Mouse (Mus musculus) natural killer cell, adult 2 months (primary cell): ENCODE results near the gene Tbcb.
"Not testable (repeated sequence)": the region's sequence is repeated elsewhere in the genome, so short reads cannot be mapped to it uniquely, and the experiment has no call there.

ENCODE experiments used
- DNase-seq, 2 experiments: peaks; one replicate each; pipeline ENCODE4 v3.0.0; 2022; ENCODE audit warnings: low spot score in 2 of 2

The Tbcb gene

DNA sequence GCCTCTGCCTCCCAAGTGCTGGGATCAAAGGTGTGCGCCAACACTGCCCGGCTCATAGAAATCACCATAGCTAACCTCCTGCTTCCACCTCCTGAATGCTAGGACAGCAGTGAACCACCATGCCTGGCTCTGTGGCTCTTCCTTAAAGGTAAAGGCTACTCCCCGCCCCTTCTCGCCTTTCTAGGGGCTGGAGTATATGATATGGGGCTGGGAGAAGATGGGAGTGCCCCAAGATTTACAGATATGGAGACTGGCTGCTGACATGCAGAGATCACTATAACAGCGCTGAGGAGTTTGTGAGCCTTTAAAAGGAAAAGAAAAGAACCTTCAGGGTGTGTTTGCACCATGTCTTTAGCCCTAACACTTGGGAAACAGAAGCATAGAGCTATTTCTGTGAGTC is 9.9 kb downstream of the Tbcb start:
- no peak for DNase-seq

DNA sequence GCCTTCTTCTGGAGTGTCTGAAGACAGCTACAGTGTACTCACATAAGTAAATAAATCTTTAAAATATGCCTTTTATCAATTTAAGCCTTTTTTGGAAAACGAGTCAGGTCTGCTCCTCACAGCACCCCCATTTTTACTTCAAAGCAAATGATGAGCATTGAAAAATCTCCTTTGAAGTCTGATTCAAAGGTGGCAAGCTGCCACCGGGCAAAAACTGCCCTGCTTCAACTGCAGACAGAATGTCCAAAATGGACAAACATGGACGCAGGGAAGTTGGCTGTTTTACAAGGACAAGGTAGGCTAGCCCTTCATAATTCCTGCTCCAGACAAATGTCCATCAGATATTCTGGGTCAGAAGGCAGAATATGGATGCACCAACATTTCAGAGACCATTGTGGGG is 10.6 kb downstream of the Tbcb start:
- DNase-seq = no peak

DNA sequence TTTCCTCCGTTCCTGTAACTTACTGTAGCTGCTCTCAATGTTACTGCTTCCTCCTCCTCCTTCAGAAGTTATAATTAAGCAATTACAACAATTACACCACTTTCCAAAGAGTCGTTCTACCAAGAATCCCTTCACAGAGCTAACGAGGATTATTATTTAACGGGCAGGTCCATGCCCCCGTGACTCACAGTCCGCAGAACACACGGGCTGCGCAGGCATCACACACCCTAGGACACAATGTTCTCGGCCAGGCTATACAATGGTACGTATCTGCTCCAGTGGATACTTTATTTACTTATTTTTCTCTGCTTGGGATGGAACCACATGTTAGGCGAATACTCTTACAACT is 12.1 kb downstream of the Tbcb start:
- DNase-seq = no peak

DNA sequence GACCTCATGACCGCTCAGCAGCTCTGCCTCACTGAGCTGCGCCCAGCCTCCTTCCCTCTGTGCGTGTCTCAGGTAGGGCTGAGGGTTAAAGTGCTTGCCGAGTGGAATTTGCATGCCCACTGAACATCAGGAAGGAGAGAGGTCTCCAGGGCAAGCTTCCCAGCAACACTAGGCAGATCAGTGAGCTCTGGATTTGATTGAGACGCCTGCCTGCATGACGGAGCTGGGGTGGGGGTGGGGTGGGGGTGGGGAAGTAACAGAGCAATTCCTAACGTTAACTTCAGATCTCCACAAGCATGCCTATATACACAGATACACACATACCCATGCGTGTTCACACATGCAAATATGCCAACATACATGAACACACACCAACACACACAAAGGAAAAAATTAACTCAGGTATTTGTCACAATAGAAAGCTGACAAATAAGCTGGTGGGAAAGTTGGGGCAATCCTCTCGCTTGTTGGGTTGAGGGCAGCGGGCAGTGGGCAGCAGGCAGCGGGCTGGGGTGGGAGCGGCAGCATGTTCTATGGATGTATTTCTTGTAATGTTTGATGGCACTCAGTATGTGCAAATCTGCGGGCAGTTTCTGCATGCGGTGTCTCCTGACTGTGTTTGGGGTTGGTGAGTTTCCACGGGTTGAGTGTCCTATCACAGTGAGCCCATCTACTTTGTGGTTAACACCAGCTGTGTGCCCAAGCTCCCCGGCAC is 12.6 kb downstream of the Tbcb start:
- peak; percentile 29 to 55 for DNase-seq

DNA sequence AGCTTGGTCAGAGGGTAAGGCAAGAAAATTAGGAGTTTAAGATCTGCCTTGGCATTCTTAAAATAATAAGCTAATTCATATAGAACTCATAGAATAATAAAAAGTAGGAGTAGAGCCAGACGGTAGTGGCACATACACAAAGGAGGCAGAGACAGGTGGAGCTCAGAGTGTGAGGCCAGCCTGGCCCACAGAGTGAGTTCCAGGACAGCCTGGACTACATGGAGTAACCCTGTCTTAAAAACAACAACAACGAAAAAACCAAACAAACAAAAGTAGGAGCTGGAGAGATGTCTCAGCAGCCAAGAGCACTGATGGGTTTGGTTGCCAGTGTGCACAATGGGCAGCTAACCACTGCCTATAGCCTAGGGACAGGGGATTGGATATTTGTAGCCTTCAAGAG is 14.8 kb downstream of the Tbcb start:
- DNase-seq = no peak

DNA sequence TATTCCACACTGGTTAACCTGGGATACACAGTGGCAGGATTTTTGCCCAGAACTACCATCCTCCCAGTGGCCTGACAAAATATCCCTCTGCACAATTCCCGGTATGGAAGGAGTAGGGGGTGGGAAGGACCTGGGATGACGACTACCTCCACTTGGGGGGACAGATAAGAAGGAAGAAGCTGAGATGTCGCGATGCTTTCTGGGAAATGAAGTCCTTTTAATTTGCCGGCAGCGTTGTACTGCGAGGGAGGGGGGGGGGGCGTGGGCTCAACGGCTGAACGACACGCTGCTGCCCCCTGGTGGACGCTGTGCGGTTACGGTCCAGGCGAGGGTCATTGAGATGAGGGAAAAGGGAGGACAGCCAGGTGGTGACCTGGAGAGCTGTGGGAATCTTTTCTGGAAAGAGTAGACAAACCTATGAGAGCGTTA is 15.3 kb downstream of the Tbcb start:
- DNase-seq = peak; percentile 59 to 68

DNA sequence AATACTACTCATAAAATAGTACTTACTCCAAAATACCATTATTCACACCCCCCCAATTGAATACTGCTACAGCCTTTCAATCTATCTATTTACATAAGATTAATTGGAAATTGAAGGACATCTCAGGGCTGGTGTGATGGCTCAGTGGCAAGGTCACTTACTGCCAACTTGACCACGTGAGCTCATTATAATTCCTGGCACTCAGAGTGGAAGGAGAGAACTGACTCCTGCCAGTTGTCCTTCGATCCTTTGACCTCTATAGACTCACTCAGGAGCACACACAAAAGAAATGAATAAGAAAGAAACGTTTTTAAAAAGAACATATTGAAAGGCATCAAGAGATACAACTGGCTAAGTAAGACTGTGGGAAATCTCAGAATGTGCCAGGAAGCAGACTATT is 16.2 kb downstream of the Tbcb start:
- no peak for DNase-seq

DNA sequence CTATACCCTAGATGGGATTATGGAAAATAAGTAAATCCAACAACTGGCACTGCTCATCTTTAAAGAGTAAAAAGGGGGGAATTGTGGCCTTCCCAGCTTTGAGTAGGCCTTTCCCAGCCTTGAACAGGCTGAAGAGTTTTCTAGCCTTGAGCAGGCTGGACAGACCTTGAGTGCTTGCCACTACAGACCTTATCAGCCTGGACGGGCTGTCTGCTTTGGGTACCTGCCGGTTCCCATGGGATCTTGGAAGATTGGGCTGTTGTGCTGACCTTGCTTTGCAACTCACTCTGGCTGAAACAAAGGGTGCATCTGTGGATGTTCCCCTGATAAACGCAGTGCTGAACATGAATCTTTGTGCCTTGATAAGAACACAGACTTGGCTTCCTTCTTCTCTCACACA is 18.2 kb downstream of the Tbcb start:
- no peak for DNase-seq

DNA sequence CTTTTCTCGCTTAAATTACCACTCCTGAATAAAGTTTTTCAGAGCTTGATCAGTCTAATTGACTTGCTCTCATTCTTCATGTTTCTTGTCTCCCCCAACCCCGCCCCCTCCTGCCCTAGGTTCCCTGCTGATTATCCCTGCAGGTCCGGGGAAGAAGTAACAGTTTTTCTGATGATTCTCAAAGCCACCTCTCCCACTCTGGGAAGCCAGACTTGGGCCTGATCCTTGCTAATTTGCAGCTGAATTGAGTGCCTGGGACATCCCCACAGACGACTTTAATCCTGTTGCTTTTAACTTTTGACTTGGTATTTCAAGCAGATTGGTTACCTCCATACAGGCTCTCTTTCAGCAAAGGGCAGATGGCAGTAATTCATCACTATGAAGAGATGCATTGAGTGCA is 21.0 kb downstream of the Tbcb start:
- no peak for DNase-seq

DNA sequence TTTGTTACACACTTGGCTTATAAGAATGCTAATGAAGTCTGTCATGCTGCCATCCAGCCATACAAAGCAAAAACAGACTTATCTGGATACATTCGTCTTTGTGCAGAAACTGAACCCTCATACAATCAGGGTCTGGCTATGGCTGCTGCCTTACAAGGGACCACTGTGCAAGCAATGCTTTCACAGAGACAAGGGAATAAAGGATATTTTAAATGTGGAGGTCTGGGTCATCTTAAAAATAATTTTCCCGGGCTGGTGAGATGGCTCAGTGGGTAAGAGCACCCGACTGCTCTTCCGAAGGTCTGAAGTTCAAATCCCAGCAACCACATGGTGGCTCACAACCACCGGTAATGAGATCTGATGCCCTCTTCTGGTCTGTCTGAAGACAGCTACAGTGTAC is 25.7 kb downstream of the Tbcb start:
- DNase-seq = not testable (repeated sequence)

DNA sequence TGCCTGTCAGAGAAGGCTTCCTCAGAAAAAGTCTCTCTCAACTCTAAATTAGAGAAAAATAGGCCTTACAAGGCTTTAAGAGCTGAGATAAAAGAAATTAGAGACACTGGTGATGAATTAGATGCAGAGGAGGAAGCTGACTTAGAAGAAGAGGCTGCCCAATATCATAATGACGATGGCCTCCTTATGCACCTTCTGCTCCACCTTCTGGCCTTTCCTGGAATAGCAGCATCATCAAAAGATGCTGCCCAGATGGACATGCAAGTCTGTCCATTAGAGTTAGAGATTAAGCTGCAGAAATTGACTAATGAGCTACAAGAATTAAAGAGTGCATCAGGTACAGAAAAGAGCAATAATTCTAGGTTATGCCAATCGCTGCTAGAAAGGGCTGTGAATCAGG is 26.7 kb downstream of the Tbcb start:
- peak; percentile 53 to 64 for DNase-seq

DNA sequence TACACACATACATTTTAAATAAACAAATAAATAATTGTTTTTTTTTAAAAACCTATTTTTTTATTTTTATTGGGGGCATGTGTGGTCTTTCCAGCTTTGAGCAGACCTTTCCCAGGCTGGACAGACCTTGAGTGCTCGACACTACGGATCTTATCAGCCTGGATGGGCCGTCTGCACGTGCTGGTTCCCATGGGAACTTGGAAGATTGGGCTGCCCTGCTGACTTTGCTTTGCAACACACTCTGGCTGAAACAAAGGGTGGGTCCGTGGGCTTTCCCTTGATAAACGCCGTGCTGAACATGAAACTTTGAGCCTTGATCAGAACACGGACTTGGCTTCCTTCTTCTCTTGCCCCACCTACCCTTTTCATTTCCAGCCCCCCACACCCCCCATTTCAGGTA is 27.7 kb downstream of the Tbcb start:
- DNase-seq = no peak

DNA sequence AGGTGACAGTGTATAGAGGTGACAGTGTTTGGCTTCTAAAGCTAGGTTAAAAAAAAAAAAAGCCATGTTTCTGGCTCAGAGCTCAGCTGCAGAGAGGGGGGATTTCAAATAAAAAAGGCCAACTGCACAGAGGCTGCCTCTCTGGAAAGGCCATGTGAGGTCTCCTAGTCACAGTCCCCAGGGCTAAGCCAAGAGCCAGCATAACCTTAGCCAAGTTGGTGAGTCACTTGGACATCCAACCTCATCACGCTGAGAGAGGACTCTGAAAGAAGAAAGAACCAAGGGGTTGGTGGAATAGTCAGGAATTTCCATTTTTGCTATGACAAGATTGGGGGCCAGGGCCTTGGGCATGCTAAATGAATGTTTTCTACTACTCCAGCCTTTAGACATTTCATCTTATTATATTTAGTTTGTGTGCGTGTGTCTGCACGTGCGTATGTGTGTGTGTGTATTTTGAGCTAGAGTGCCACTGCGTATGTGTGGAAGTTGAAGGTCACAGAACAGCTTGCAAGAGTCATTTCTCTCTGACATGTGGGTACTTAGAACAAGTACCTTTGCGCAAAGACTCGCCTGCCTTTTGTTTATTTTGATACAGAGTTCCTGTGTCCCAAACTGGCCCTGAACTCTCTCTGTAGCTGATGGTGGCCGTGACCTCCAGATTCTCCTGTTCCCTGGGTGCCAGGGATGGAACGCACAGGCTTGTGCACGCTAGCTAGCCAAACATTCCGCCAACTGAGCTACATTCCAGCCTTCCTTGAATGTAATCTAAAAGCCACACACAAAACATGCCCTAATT is 29.0 kb downstream of the Tbcb start:
- DNase-seq = no peak

DNA sequence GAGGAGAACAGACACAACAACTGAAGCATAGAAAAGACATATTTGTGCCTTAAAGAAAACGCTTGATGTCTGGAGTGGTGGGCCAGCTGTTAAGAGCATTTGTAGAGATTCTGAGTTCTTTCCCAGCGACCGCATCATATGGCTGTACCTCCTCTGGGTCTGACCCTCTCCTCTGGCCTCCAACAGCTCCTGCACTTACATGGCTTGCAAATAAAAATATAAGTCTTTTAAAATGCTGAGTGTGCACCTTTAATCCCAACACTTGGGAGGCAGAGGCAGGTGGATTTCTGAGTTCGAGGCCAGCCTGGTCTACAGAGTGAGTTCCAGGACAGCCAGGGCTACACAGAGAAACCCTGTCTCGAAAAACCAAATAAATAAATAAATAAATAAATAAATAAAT is 31.4 kb downstream of the Tbcb start:
- DNase-seq = not testable (repeated sequence)

DNA sequence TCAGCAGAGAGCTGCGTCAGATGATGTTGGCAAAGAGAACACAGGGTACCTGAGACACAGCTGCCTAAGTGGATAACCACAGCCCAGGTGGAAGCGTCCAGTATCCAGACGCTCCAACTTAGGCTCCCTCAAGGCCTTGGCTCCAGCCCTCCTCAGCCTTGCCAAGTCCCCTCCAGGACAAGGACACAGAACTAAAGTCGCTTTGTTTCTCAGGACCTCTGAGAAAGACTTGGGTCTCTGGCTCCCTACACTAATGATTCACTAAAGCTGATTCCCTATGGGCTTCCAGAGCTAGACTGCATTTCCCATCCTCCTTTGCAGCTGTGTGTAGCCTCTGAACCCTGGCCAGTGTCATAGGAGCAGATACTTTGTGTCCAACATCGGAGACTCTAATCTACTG is 31.9 kb downstream of the Tbcb start:
- DNase-seq = no peak

DNA sequence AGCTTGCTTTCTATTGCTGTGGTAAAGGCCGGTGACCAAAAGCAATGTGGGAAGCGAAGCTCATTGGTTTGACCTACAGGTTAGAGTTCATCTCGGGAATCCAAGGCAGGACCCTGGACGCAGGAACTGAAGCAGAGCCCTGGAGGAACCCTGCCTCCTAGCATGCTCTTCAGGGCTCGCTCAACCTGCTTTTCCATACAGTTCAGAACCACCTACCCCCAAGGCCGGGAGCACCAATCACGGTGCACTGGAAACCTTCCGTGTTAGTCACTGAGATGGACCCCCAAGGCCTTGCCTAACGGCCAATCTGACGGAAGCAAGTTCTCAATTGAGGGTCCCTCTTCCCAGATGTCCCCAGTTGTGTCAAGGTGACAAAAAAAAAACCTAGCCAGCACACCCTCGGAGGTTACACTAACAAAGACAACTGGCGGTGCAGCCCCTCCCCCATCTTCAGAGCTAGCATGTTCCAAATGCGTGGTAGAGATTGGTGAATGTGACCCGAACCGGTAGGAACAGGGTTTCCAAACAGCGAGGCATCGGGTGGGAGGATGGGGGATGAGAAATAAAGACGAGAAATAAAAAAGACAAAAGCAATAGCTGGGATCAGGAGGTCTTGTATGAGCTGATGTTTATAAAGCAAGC is 32.5 kb downstream of the Tbcb start:
- no peak for DNase-seq

DNA sequence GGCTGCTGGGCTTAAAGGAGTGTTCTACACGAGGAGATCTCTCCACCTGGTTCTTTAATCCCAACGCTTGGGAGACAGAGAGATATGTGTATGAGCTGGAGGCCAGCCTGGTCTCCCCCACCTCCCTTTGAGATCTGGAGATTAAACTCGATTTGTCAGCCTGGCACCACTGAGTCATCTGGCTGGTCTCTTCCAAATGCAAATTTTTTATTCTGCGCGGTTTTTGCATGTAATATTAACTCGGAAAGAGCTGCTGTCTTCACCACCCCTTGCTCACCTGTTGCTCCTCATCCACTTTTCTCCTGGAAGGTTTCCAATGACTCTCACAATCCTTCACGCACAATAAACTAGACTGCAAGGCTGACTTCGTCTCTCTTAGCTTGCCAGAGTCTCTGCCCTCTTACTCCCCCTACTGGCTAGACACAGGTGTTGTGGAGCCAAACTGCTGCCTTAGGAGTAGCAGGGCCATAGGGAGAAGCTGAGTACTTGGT is 33.5 kb downstream of the Tbcb start, which contains the start of gene Capns1:
Gene Capns1 (minus strand): TSS at position 331 of the 491 bp plus-strand sequence.
- peak; percentile 63 to 64 for DNase-seq

DNA sequence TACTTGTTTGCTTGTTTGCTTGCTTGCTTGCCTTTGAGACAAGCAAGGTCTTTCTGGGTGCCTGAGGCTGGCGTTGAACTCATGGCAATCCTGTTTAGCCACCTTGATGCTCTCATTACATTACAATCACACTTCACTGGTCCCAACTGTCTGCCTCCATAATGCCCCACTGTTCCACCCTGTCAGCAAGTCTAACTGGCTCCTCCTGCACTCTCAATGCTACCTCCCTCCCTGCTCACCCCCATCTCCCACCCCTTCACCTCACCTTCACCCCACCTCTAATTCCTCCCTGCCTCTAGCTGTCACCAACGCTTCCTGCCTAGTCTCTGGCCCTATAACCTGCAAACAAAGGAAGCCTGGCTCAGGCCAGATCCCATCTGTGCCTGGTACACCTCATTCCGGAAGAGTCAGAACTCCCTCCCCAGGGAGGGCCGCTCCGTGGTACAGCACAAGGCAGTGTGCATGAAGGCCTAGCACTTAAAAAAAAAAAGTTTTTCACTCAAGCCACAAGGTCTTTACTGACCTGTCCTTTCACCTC is 34.4 kb downstream of the Tbcb start:
- no peak for DNase-seq

DNA sequence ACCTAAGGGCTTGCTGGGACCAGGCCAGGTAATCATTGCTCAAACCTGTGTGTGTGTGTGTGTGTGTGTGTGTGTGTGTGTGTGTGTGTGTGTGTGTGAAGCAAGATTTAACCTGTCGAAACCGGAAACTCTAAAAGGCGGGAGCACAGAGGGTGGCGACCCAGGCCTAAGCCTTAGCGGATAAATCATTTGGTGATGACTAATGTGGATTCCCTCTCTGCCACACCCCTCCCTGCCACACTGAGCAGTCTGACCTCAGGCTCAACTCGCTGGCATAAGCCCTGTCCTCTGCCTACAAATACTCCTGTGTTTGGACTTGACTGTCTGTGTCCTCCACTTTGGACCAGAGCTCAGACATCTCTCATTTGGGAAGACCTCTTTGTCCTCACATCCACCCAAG is 35.9 kb downstream of the Tbcb start:
- no peak for DNase-seq

DNA sequence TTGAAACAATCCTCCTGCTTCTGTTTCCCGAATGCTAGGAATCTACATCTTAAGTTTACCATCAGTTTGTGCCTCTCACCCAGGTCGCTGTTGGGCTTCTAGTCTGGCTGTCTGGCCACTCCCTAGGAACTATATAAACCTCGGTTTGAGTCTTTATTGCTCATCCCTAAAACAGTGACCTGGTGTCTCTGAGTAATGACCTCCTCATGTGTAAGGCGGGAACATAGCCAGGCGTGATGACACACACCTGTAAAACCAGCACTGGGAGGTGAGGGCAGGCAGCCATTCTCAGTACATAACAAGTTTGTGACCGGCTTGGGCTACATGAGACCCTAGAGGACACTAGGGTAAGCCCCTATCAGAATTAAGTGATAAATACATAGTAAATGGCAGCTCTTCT is 36.6 kb downstream of the Tbcb start:
- no peak for DNase-seq

DNA sequence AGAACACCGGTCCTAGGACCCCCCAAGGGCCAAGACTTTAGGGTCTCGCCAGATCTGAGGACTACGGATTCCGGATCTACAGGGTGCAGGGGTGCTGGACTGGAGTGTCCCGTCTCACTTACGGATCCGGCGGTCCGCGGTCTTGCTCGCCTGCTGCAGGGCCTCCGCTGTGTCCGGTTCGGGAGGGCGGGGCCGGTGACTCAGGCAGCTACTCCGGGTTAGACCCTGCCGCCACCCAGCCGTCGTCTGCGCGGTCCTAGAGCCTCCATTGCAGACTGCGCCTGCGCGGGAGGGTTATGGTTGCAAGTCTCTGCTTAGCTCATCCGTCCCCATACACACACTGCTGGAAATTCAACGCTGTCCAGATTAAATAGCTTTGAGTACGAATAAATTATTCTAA is 37.2 kb downstream of the Tbcb start:
- DNase-seq = peak; percentile 94 to 95

DNA sequence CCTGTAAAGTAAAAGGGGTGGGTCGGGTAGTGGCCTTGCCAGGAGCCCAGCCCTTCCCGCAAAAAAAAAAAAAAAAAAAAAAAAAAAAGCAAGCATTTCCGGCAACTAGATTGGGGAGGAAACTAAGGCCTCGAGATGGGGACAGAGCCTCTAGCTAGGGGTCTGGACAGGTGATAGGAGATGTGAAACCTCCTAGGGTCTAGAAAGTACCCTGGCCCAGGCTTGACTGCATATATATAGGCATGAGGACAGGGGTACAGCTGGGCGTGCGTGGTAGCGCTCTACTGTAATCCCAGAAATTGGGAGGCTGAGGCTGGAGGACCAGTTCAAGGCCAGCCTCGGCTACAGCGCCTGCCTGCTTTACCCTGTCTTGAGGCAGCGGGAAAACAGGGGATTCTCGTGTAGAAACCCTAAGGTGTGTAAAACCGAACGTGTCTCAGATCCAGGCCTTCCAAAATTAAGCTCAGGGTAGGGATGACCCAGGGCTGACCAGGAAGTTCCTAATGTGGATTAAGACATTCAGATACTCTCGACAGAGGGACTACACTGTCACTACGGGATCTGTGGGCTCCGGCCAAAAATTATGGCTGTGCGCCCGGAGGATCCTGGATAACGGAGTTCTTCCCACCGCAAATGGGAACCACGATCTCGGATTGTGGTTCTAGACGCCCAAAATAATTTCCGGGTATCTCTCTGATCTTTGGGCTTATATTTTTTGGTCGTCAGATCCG is 37.8 kb downstream of the Tbcb start:
- peak in 1 of 2 experiments; percentile 13 for DNase-seq
